Mouse (Mus musculus) brain, embryonic 14.5 days (tissue): ENCODE data around the gene Trmt10a.

Experiments
- CTCF ChIP-seq: fragments of 200-500 bp; IDR thresholded peaks from 2 replicates; pipeline ENCODE4 v1.5.1; 2012; ENCODE audit warnings: inconsistent platforms, mild to moderate bottlenecking, moderate library complexity, borderline replicate concordance; ENCODE audit not compliant: insufficient read depth, insufficient read length; ENCODE audit errors: extremely low read depth
- POLR2A ChIP-seq: fragments of 200-500 bp; IDR thresholded peaks from 2 replicates; pipeline ENCODE4 v1.6.1; 2012; ENCODE audit warnings: mild to moderate bottlenecking, inconsistent platforms, borderline replicate concordance; ENCODE audit not compliant: poor library complexity, insufficient read depth, insufficient read length, severe bottlenecking; ENCODE audit errors: extremely low read depth

DNA sequence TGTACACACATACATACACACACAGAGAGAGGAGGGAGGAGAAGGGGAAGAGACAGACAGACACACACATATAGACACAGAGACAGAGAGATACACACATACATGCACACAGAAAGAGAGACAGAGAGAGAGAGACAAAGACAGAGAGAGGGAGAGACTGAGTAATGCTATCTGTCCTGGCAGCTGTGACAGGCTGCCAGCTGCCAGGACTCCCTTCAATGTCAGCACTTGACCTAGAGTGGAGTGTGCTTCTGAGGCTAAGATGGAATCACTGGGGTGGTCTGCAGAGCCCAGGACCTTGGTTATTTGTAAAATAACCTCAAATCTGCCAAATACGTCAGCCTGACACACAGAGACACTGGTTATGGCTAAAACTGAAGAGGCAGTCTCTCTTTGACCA, 45.5 kb upstream of the Trmt10a start:
- no peak for TF ChIP-seq POLR2A
- no peak for TF ChIP-seq CTCF
